Mouse (Mus musculus): ENCODE data around the gene Mas1. TPM values are rescaled to one million over a fixed set of nuclear protein-coding genes. Genes with fewer than 3 reads are reported as not detected.

The Mas1 gene
- polyA plus RNA-seq, 1 experiment from 2014 or later: 2.0 TPM

DNA sequence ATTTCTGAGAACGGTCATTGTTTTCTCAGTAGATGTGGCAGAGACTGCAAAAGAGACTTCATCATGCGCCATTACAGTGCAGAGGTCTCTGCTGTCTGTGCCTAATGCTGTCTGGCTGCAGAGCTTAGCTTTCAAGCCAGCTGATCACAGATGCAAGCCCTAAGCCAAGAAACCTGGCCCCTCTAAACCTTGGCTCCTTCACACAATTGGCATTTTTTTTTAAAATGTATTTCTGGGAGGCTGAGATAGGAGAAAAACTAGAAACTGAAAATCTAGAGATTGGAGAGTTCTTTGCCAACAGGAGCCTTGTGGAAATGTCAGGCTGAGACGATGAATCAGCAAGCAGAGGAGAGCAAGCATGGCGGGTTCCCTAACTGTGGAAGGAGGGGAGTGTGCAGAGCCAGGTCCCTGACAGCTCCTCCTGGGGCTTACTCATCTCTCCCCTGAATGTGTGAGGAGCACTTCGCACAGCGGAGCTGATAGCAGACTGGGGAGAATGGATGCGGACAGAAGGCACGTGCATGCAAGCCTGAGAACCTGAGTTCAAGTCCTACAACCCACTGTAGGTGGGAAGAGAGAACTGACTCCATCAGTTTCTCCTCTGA, 18.1 kb downstream of the Mas1 start:
- Histone ChIP-seq H3K4me1 (replicated peaks) (peaks cover 15% of the 10 kb centered on the region), H3K4me3 (replicated peaks) (no peak overlapping the region), H3K27me3 (no peaks in the 10 kb centered on the region), H3K4me2 (no peak overlapping the region), H3K9ac (replicated peaks) (no peak overlapping the region), H3K27ac (no peak overlapping the region), H3K36me3 (no peaks in the 10 kb centered on the region), H3K9me3 (no peaks in the 10 kb centered on the region)
- no peak for ATAC-seq (ENCODE audit: insufficient number of reproducible peaks, insufficient read depth, low FRiP score, low TSS enrichment, low read depth)
- WGBS: 89% methylated on average over 8 of the region's 8 CpGs

DNA sequence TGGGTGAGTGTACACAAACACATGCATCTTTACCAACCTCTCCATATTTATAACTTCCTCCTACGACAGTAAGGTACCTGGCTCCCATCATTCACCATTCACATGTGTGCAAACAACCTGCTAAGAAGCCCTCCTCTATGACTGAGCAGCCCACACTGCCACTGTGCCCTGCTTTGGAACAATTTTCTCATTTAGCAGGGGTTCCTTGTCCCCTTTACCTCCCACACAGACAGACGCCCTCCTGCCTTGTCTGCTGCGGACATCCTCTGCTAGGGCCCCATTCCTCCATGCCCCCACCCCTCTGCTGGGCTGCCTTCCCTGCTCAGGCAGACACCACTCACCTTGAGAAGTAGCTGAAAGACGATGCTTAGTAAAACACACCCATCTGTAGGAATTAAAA, 20.2 kb downstream of the Mas1 start:
- no peak overlapping the region for H3K9ac ChIP-seq (replicated peaks)
- no peak overlapping the region for H3K4me3 ChIP-seq (replicated peaks)
- WGBS: 57% methylated on average over 4 of the region's 4 CpGs
- H3K27ac ChIP-seq: no peak overlapping the region
- no peak for ATAC-seq (ENCODE audit: insufficient number of reproducible peaks, insufficient read depth, low FRiP score, low TSS enrichment, low read depth)
- no peak overlapping the region for H3K4me2 ChIP-seq
- no peaks in the 10 kb centered on the region for H3K27me3 ChIP-seq
- no peaks in the 10 kb centered on the region for H3K36me3 ChIP-seq
- H3K4me1 ChIP-seq (replicated peaks): peaks cover 25% of the 10 kb centered on the region
- no peaks in the 10 kb centered on the region for H3K9me3 ChIP-seq

DNA sequence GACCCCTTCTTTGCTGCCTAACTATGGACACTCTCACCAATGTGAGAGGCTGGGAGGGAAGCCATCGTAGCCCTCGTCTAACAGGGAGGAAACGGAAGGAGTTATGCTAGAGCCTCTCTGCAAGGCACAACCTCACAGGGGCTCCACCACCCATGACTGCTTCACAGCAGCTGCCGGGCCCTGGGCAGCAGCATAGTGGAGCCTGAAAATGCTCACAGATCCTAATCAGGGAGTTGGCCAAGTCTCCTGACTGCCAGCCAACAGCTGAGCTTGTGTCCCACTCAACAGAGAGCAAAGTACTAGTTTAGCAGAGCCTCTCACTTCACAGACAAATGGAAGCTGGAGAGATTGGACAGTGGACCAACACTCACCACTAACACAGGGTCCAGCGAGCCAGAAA, 21.5 kb downstream of the Mas1 start:
- ATAC-seq (ENCODE audit: insufficient number of reproducible peaks, insufficient read depth, low FRiP score, low TSS enrichment, low read depth): 0 out of 2 replicates have a peak, but pooled peaks have one; percentile 26
- Histone ChIP-seq H3K4me1 (replicated peaks) (peaks cover 25% of the 10 kb centered on the region), H3K4me2 (no peak overlapping the region), H3K36me3 (no peaks in the 10 kb centered on the region; the same call in 1 of the 2 replicates), H3K27me3 (no peaks in the 10 kb centered on the region), H3K9ac (replicated peaks) (no peak overlapping the region), H3K27ac (peak overlapping the region; percentile 69), H3K4me3 (replicated peaks) (no peak overlapping the region), H3K9me3 (no peaks in the 10 kb centered on the region)
- WGBS: 79% methylated on average over 5 of the region's 5 CpGs

DNA sequence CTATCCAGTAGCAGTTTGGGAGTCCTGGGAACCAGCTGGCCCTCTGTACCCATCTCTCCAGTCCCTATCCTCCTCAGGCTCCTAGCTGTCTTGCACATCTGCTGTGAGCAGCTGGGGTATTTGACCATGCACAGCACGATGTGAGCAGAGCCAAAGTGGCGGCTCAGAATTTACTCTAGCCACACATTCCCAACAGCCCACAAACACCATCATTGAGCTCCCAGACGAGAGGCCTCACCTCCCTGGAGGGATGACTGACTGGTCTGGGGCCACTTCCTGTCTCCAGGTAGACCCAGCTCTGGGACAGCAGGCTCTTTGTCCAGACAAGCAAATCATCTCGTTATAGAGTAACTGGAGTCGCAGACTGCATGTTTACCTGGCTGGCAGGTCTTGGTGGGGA, 22.1 kb downstream of the Mas1 start:
- 0 out of 2 replicates have a peak, but pooled peaks have one; percentile 46 for ATAC-seq (ENCODE audit: insufficient number of reproducible peaks, insufficient read depth, low FRiP score, low TSS enrichment, low read depth)
- H3K4me1 ChIP-seq (replicated peaks): peaks cover 25% of the 10 kb centered on the region
- H3K27me3 ChIP-seq: no peaks in the 10 kb centered on the region
- no peak overlapping the region for H3K4me3 ChIP-seq (replicated peaks)
- peak overlapping the region; percentile 69 for H3K27ac ChIP-seq
- no peaks in the 10 kb centered on the region; the same call in 1 of the 2 replicates for H3K36me3 ChIP-seq
- WGBS: 30% methylated on average over 5 of the region's 5 CpGs
- H3K4me2 ChIP-seq: no peak overlapping the region; the same call in 1 of the 2 replicates
- H3K9ac ChIP-seq (replicated peaks): no peak overlapping the region
- no peaks in the 10 kb centered on the region for H3K9me3 ChIP-seq

DNA sequence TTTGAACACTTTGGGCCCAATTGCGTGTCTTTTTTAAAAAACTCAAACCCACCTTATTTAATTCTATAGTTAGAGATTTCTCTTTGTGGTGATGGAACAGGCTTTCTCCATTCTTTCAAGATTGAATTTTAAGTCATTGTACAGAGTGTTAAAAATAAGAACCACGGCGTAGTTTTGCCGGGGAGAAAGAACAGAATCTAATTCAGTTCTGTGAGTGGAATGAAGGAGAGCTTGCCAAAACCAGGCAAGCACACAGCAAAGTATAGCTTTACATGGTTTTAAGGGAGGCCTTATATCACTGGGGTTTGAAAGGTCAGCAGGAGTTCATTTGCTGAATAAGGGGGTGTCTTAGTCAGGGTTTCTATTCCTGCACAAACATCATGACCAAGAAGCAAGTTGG, 23.4 kb downstream of the Mas1 start:
- Histone ChIP-seq H3K9ac (replicated peaks) (no peak overlapping the region), H3K4me2 (no peak overlapping the region), H3K27me3 (no peaks in the 10 kb centered on the region), H3K9me3 (no peaks in the 10 kb centered on the region), H3K36me3 (no peaks in the 10 kb centered on the region; the same call in 1 of the 2 replicates), H3K4me1 (replicated peaks) (peaks cover 35% of the 10 kb centered on the region), H3K27ac (peak overlapping the region; percentile 64; the same call in 1 of the 2 replicates), H3K4me3 (replicated peaks) (no peak overlapping the region)
- no peak for ATAC-seq (ENCODE audit: insufficient number of reproducible peaks, insufficient read depth, low FRiP score, low TSS enrichment, low read depth)
- WGBS: 82% methylated on average over 4 of the region's 4 CpGs

- WGBS: 73% methylated on average over 6 of the region's 6 CpGs
- Histone ChIP-seq H3K9ac (replicated peaks) (no peak overlapping the region), H3K4me3 (replicated peaks) (no peak overlapping the region), H3K4me1 (replicated peaks) (peaks cover 42% of the 10 kb centered on the region), H3K27ac (peak overlapping the region; percentile 64; the same call in 1 of the 2 replicates), H3K36me3 (no peaks in the 10 kb centered on the region; the same call in 1 of the 2 replicates), H3K4me2 (no peak overlapping the region), H3K27me3 (no peaks in the 10 kb centered on the region), H3K9me3 (no peaks in the 10 kb centered on the region)
- ATAC-seq (ENCODE audit: insufficient number of reproducible peaks, insufficient read depth, low FRiP score, low TSS enrichment, low read depth): no peak
Measured at GRCm38 (mm10) chr17:12843826-12844225, 24.1 kb downstream of the Mas1 start.

GRCm38 (mm10) chr17:12839475-12840267, 28.3 kb downstream of the Mas1 start:
- H3K4me3 ChIP-seq (replicated peaks): no peak overlapping the region
- H3K9me3 ChIP-seq: no peaks in the 10 kb centered on the region
- no peaks in the 10 kb centered on the region; the same call in 1 of the 2 replicates for H3K36me3 ChIP-seq
- peaks cover 37% of the 10 kb centered on the region for H3K4me1 ChIP-seq (replicated peaks)
- no peak overlapping the region for H3K9ac ChIP-seq (replicated peaks)
- ATAC-seq (ENCODE audit: insufficient number of reproducible peaks, insufficient read depth, low FRiP score, low TSS enrichment, low read depth): no peak
- H3K27me3 ChIP-seq: no peaks in the 10 kb centered on the region
- H3K4me2 ChIP-seq: no peak overlapping the region
- WGBS: 46% methylated on average over 10 of the region's 10 CpGs
- H3K27ac ChIP-seq: peak overlapping the region; percentile 54

GRCm38 (mm10) chr17:12835738-12836137, 32.2 kb downstream of the Mas1 start:
- Histone ChIP-seq H3K9me3 (peaks cover 11% of the 10 kb centered on the region; the same call in 1 of the 2 replicates), H3K27me3 (no peaks in the 10 kb centered on the region), H3K4me2 (no peak overlapping the region), H3K4me3 (replicated peaks) (no peak overlapping the region), H3K4me1 (replicated peaks) (peaks cover 31% of the 10 kb centered on the region), H3K9ac (replicated peaks) (no peak overlapping the region), H3K27ac (peak overlapping the region; percentile 70), H3K36me3 (0 out of 2 replicates have a peak, but pooled peaks cover 4% of the 10 kb centered on the region)
- ATAC-seq (ENCODE audit: insufficient number of reproducible peaks, insufficient read depth, low FRiP score, low TSS enrichment, low read depth): no peak
- 94% methylated on average over 5 of the region's 5 CpGs for WGBS

- peak overlapping the region; percentile 76 for H3K27ac ChIP-seq
- no peak overlapping the region for H3K4me3 ChIP-seq (replicated peaks)
- 0 out of 2 replicates have a peak, but pooled peaks cover 9% of the 10 kb centered on the region for H3K36me3 ChIP-seq
- no peaks in the 10 kb centered on the region for H3K27me3 ChIP-seq
- peaks cover 11% of the 10 kb centered on the region; the same call in 1 of the 2 replicates for H3K9me3 ChIP-seq
- ATAC-seq (ENCODE audit: insufficient number of reproducible peaks, insufficient read depth, low FRiP score, low TSS enrichment, low read depth): peak; percentile 85
- 13% methylated on average over 3 of the region's 3 CpGs for WGBS
- H3K4me2 ChIP-seq: no peak overlapping the region
- H3K9ac ChIP-seq (replicated peaks): no peak overlapping the region
- H3K4me1 ChIP-seq (replicated peaks): peaks cover 23% of the 10 kb centered on the region
Measured at GRCm38 (mm10) chr17:12834826-12835225, 33.1 kb downstream of the Mas1 start.

- H3K4me2 ChIP-seq: no peak overlapping the region
- H3K9me3 ChIP-seq: peaks cover 11% of the 10 kb centered on the region; the same call in 1 of the 2 replicates
- peaks cover 18% of the 10 kb centered on the region for H3K4me1 ChIP-seq (replicated peaks)
- 45% methylated on average over 3 of the region's 3 CpGs for WGBS
- no peak overlapping the region for H3K4me3 ChIP-seq (replicated peaks)
- no peaks in the 10 kb centered on the region for H3K27me3 ChIP-seq
- ATAC-seq (ENCODE audit: insufficient number of reproducible peaks, insufficient read depth, low FRiP score, low TSS enrichment, low read depth): no peak
- no peak overlapping the region for H3K9ac ChIP-seq (replicated peaks)
- H3K36me3 ChIP-seq: 0 out of 2 replicates have a peak, but pooled peaks cover 9% of the 10 kb centered on the region
- peak overlapping the region; percentile 76 for H3K27ac ChIP-seq
Measured at GRCm38 (mm10) chr17:12834317-12834716, 33.6 kb downstream of the Mas1 start.

DNA sequence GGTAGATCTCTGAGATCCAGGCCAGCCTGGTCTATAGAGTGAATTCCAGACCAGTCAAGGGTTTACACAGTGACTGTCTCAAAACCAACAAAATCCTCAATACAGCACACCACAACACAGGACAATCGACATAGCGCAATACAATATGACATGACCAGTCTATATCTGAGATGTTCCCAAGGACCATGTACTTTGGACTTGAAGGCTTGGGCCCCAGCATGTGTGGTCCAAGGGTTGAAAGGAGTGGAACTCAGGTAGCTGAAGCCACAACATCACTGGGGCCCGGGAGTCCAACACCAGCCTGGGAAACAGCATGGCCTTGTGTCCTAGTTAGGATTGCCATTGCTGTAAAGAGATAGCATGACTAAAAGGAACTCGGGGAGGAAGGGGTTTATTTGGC, 35.3 kb downstream of the Mas1 start:
- Histone ChIP-seq H3K4me3 (replicated peaks) (no peak overlapping the region), H3K36me3 (0 out of 2 replicates have a peak, but pooled peaks cover 14% of the 10 kb centered on the region), H3K9me3 (peaks cover 14% of the 10 kb centered on the region), H3K4me2 (no peak overlapping the region), H3K9ac (replicated peaks) (no peak overlapping the region), H3K27ac (no peak overlapping the region; the same call in 1 of the 2 replicates), H3K27me3 (no peaks in the 10 kb centered on the region), H3K4me1 (replicated peaks) (peaks cover 14% of the 10 kb centered on the region)
- ATAC-seq (ENCODE audit: insufficient number of reproducible peaks, insufficient read depth, low FRiP score, low TSS enrichment, low read depth): no peak
- 94% methylated on average over 4 of the region's 4 CpGs for WGBS
